Mouse (Mus musculus): ENCODE measurements at regions not wholly inside any gene's neighbourhood (a gene's known extent, or its start where the extent isn't known, plus 50 kb on each side); places are given as distances from the start of the nearest gene placed in this dataset.

DNA sequence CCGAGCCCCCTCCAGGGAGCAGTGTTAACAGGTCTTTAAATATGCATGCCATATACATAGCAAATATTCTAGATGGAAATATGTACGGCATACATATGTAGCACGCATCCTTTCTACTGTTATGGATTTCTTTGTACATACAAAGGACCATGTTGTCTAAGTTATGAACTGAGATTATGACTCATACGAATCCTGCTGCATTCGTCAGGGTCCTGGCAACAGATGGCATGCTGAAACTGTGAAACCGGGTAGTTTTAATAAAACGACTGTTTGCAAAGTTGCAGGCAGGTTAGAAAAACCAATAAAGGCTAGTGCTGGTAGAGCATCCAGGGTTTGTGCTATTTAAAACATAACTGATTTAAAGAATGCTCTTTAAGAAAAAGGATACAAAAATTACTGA lies 88.8 kb upstream of the Tlk1 start:
- Histone ChIP-seq H3K27me3 (ENCODE audit: control insufficient read depth, insufficient read depth, low read length) (no peaks in the 10 kb centered on the region), H3K4me3 (ENCODE audit: low read depth, low read length) (no peak overlapping the region), H3K36me3 (ENCODE audit: control insufficient read depth, insufficient read depth, low read length) (no peaks in the 10 kb centered on the region), H3K4me1 (ENCODE audit: control insufficient read depth, insufficient read depth, insufficient read length, low read length) (no peaks in the 10 kb centered on the region), H3K27ac (ENCODE audit: insufficient read depth, low read depth, low read length) (no peak overlapping the region)
- 80% methylated on average over 7 of the region's 7 CpGs for WGBS
- no peak for TF ChIP-seq CTCF (IDR thresholded peaks at IDR 0.05; ENCODE audit: extremely low read depth, insufficient read length, insufficient replicate concordance, low read depth, low read length)
- no peak for TF ChIP-seq POLR2A (IDR thresholded peaks at IDR 0.05; ENCODE audit: low read depth, low read length)

DNA sequence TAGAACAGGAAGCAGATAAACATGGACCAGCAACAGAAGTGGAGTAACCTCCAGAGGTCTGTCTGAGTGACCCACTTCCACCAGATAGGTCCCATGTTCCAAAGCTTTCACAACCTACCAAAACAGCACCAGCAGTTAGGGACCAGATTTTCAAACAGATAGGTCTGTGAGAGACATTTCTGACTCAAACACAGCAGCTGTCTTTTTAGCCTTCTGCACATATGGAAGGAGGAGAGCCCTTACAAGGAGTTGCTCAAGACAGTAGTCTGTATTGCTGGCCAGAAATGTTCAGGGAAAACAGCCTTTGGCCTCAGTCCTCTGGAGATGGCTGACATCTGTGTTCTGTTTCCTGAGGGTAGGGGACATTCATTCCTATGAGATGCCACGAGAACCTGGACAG lies 83.9 kb upstream of the Tlk1 start:
- H3K36me3 ChIP-seq (ENCODE audit: control insufficient read depth, insufficient read depth, low read length) = no peaks in the 10 kb centered on the region
- no peak overlapping the region for H3K4me3 ChIP-seq (ENCODE audit: low read depth, low read length)
- TF ChIP-seq CTCF (IDR thresholded peaks at IDR 0.05; ENCODE audit: extremely low read depth, insufficient read length, insufficient replicate concordance, low read depth, low read length) (no peak), POLR2A (IDR thresholded peaks at IDR 0.05; ENCODE audit: low read depth, low read length) (no peak)
- no peak overlapping the region for H3K27ac ChIP-seq (ENCODE audit: insufficient read depth, low read depth, low read length)
- no peaks in the 10 kb centered on the region for H3K4me1 ChIP-seq (ENCODE audit: control insufficient read depth, insufficient read depth, insufficient read length, low read length)
- no peaks in the 10 kb centered on the region for H3K27me3 ChIP-seq (ENCODE audit: control insufficient read depth, insufficient read depth, low read length)
- 71% methylated on average over 1 of the region's 1 CpGs for WGBS

DNA sequence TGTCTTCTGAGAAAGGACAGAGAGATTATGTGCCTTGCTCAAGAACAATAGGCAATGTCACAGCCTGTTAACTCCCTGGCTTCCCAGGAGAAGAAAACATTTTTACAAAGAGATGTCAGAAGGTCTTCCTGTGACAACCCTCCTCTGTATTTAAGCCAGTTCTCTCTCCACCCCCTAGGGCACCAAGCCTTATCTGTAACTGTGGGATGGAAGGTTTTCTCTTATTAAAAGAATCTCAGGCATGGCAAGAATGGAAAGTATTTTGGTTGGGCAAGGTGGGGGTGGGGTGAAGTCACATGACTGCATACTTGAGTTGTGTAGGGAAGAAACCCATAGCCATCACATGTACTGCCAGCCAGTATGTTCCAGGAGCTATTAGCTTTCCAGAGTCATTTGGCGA lies 83.1 kb upstream of the Tlk1 start:
- Histone ChIP-seq H3K36me3 (ENCODE audit: control insufficient read depth, insufficient read depth, low read length) (no peaks in the 10 kb centered on the region), H3K4me1 (ENCODE audit: control insufficient read depth, insufficient read depth, insufficient read length, low read length) (no peaks in the 10 kb centered on the region), H3K4me3 (ENCODE audit: low read depth, low read length) (no peak overlapping the region), H3K27me3 (ENCODE audit: control insufficient read depth, insufficient read depth, low read length) (no peaks in the 10 kb centered on the region), H3K27ac (ENCODE audit: insufficient read depth, low read depth, low read length) (no peak overlapping the region)
- 98% methylated on average over 1 of the region's 1 CpGs for WGBS
- TF ChIP-seq CTCF (IDR thresholded peaks at IDR 0.05; ENCODE audit: extremely low read depth, insufficient read length, insufficient replicate concordance, low read depth, low read length) (no peak), POLR2A (IDR thresholded peaks at IDR 0.05; ENCODE audit: low read depth, low read length) (no peak)

DNA sequence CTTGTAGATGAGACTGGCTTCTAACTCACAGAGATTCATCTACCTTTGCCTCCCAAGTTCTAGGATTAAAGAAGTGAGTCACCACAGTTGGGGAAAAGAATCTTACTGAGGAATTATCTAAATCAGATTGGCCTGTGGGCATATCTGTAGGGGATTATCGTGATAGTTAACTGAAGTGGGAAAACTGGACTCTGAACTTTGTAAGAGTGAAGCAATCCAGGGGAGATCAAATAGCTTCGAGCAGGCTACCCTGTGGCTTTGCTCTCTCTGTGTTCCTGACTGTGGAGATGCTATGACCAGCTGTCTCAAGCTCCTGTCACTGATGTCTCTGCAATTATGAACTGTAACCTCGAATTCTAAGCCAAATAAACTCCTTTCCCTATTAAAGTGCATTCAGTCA lies 80.7 kb upstream of the Tlk1 start:
- Histone ChIP-seq H3K36me3 (ENCODE audit: control insufficient read depth, insufficient read depth, low read length) (no peaks in the 10 kb centered on the region), H3K4me1 (ENCODE audit: control insufficient read depth, insufficient read depth, insufficient read length, low read length) (no peaks in the 10 kb centered on the region), H3K27ac (ENCODE audit: insufficient read depth, low read depth, low read length) (no peak overlapping the region), H3K4me3 (ENCODE audit: low read depth, low read length) (no peak overlapping the region), H3K27me3 (ENCODE audit: control insufficient read depth, insufficient read depth, low read length) (no peaks in the 10 kb centered on the region)
- 26% methylated on average over 3 of the region's 3 CpGs for WGBS
- TF ChIP-seq CTCF (IDR thresholded peaks at IDR 0.05; ENCODE audit: extremely low read depth, insufficient read length, insufficient replicate concordance, low read depth, low read length) (no peak), POLR2A (IDR thresholded peaks at IDR 0.05; ENCODE audit: low read depth, low read length) (no peak)

DNA sequence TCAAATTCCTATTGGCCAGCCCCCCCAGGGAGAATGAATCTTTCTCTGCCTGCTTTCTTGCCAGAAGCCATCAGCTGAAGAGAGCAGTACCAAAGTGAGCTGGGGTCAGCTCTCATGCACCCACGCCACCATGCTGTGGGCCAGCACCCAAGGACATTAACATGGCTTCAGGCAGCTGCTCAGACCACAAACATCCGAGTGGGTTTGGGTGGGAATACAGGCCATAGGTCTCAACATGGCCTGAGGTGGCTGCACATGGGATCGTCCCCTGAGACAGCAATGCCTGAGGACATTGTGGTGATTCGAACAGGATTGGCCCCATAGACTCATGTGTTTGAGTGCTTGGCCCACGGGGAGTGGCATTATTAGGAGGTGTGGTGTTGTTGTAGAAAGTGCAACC lies 78.9 kb upstream of the Tlk1 start:
- 87% methylated on average over 5 of the region's 5 CpGs for WGBS
- no peak overlapping the region for H3K27ac ChIP-seq (ENCODE audit: insufficient read depth, low read depth, low read length)
- TF ChIP-seq POLR2A (IDR thresholded peaks at IDR 0.05; ENCODE audit: low read depth, low read length) (no peak), CTCF (IDR thresholded peaks at IDR 0.05; ENCODE audit: extremely low read depth, insufficient read length, insufficient replicate concordance, low read depth, low read length) (no peak)
- no peaks in the 10 kb centered on the region for H3K4me1 ChIP-seq (ENCODE audit: control insufficient read depth, insufficient read depth, insufficient read length, low read length)
- H3K36me3 ChIP-seq (ENCODE audit: control insufficient read depth, insufficient read depth, low read length) = no peaks in the 10 kb centered on the region
- no peak overlapping the region for H3K4me3 ChIP-seq (ENCODE audit: low read depth, low read length)
- no peaks in the 10 kb centered on the region for H3K27me3 ChIP-seq (ENCODE audit: control insufficient read depth, insufficient read depth, low read length)

DNA sequence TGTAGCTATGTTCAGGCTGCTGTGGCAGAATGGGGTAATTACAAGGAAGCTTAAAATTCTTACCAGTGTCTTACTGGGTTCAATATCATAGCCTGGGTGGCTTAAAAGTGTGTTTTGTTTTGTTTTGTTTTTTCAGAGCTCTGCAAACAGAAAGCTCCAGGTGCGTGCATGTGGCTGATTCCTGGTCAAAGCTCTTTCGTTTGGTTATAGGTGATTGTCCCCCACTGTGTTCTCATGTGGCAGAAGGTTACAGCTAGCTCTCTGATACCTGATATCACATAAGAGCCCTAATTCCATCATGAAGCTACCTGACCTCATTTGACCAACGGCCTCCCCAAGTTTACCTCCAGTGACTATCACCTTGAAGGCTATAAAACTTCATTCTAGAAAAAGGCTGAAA lies 76.7 kb upstream of the Tlk1 start:
- Histone ChIP-seq H3K36me3 (ENCODE audit: control insufficient read depth, insufficient read depth, low read length) (no peaks in the 10 kb centered on the region), H3K27ac (ENCODE audit: insufficient read depth, low read depth, low read length) (no peak overlapping the region), H3K27me3 (ENCODE audit: control insufficient read depth, insufficient read depth, low read length) (no peaks in the 10 kb centered on the region), H3K4me3 (ENCODE audit: low read depth, low read length) (no peak overlapping the region), H3K4me1 (ENCODE audit: control insufficient read depth, insufficient read depth, insufficient read length, low read length) (no peaks in the 10 kb centered on the region)
- TF ChIP-seq POLR2A (IDR thresholded peaks at IDR 0.05; ENCODE audit: low read depth, low read length) (no peak), CTCF (IDR thresholded peaks at IDR 0.05; ENCODE audit: extremely low read depth, insufficient read length, insufficient replicate concordance, low read depth, low read length) (no peak)
- 55% methylated on average over 3 of the region's 3 CpGs for WGBS

DNA sequence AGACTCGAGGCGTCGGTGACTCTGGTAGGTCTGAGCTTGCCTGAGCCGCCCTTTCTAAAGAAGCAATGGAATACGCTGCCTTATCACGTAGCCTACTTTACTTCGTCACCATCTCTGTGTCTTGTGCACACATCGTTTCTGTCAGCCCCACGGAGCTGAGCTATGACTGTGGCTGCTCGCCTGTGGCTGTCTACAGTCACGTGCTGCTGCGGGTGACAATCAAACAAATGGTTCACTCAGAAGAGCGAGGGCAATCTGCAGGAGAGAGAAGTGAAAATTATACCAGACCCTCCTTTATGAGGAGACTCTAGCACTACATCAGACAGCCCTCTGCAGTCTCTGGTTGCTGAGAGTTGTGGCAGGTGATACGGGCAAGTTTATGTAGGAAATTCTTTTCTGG lies 76.0 kb upstream of the Tlk1 start:
- Histone ChIP-seq H3K4me3 (ENCODE audit: low read depth, low read length) (peak overlapping the region; percentile 41), H3K27ac (ENCODE audit: insufficient read depth, low read depth, low read length) (no peak overlapping the region), H3K27me3 (ENCODE audit: control insufficient read depth, insufficient read depth, low read length) (no peaks in the 10 kb centered on the region), H3K36me3 (ENCODE audit: control insufficient read depth, insufficient read depth, low read length) (no peaks in the 10 kb centered on the region), H3K4me1 (ENCODE audit: control insufficient read depth, insufficient read depth, insufficient read length, low read length) (no peaks in the 10 kb centered on the region)
- 22% methylated on average over 14 of the region's 14 CpGs for WGBS
- TF ChIP-seq CTCF (IDR thresholded peaks at IDR 0.05; ENCODE audit: extremely low read depth, insufficient read length, insufficient replicate concordance, low read depth, low read length) (no peak), POLR2A (IDR thresholded peaks at IDR 0.05; ENCODE audit: low read depth, low read length) (no peak)

DNA sequence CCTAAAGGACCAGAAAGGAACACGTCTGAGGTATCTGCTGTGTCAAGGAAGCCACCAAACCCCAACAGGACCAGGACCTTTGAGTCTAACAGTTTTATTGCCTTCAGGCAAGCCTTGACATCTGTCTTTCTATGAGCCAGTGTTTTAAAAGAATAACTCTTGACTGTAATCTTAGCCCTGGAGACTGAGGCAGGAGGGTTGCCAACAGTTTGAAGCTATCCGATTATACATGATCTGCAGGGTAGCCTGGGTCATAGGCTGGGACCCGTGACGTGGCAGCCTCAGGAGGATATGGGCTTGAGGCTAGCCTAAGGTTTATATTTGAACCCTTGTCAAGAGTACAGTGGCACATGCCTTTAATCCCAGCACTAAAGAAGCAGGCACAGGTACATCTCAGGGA lies 73.5 kb upstream of the Tlk1 start:
- no peak for TF ChIP-seq CTCF (IDR thresholded peaks at IDR 0.05; ENCODE audit: extremely low read depth, insufficient read length, insufficient replicate concordance, low read depth, low read length)
- Histone ChIP-seq H3K4me1 (ENCODE audit: control insufficient read depth, insufficient read depth, insufficient read length, low read length) (no peaks in the 10 kb centered on the region), H3K27ac (ENCODE audit: insufficient read depth, low read depth, low read length) (no peak overlapping the region), H3K36me3 (ENCODE audit: control insufficient read depth, insufficient read depth, low read length) (no peaks in the 10 kb centered on the region), H3K4me3 (ENCODE audit: low read depth, low read length) (no peak overlapping the region), H3K27me3 (ENCODE audit: control insufficient read depth, insufficient read depth, low read length) (no peaks in the 10 kb centered on the region)
- 84% methylated on average over 4 of the region's 4 CpGs for WGBS

Data from small intestine, adult 2 months (tissue).